Mouse (Mus musculus): Measurements from ENCODE around the gene Emilin2.
"Not testable (repeated sequence)": the region's sequence is repeated elsewhere in the genome, so short reads cannot be mapped to it uniquely, and the experiment has no call there.

DNA sequence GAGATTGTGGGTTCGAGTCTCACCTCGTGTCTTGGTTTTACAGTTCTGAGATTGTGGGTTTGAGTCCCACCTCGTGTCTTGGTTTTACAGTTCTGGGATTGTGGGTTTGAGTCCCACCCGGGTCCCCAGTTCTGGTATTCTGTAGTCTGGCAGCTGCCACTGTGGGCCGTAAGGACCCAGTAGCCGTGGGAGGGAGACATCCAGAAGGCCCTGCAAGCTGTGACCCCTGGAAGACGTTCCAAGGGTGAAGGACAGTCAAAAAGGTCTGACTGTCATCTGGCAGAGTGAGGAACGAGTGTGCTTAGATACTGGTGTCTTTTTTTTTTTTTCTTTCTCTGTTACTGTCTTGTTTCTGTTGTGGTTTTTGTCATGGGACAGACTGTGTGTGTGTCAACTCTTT is 9.0 kb upstream of the Emilin2 start:
- not testable (repeated sequence) for TF ChIP-seq POLR2A, CTCF (IDR thresholded peaks at IDR 0.05; ENCODE audit: insufficient read depth, low read depth, low read length)

Measured in olfactory bulb, adult 2 months (tissue).